Mouse (Mus musculus) CH12.LX (cell line): ENCODE data around the gene Akr1d1. TPM values are rescaled to one million over a fixed set of nuclear protein-coding genes. Genes with fewer than 3 reads are reported as not detected.

Experiments used
- DNase-seq: peaks from one replicate; pipeline ENCODE4 v3.0.0-alpha.2; 2013; ENCODE audit errors: extremely low read depth
- H3K27ac ChIP-seq: 2 replicates; pipeline ENCODE4 v1.5.1; 2012; ENCODE audit warnings: low read depth, mild to moderate bottlenecking, control low read depth, moderate library complexity; ENCODE audit not compliant: insufficient read depth
- H3K27me3 ChIP-seq: replicated peaks from 2 replicates; pipeline ENCODE3; 2012; ENCODE audit warnings: inconsistent platforms
- H3K36me3 ChIP-seq, 2 experiments: replicated peaks in 1 of 2; 2 replicates each; pipeline versions ENCODE3 to v1.6.1; 2012; ENCODE audit warnings: inconsistent platforms in 1 of 2, low read length in 1 of 2, mild to moderate bottlenecking in 1 of 2, mixed read lengths in 1 of 2, moderate library complexity in 1 of 2; ENCODE audit not compliant: control insufficient read depth in 1 of 2, insufficient read depth in 1 of 2
- H3K4me1 ChIP-seq, 2 experiments: 2 replicates each; pipeline ENCODE4 v1.6.1; 2012; ENCODE audit warnings: inconsistent platforms in 1 of 2, moderate library complexity in 1 of 2; ENCODE audit not compliant: insufficient read depth in 2 of 2, control insufficient read depth in 1 of 2
- H3K4me2 ChIP-seq: 2 replicates; pipeline ENCODE4 v1.6.1; 2012; ENCODE audit warnings: low read depth, mild to moderate bottlenecking, control low read depth; ENCODE audit not compliant: poor library complexity, insufficient read depth, severe bottlenecking
- H3K4me3 ChIP-seq, 3 experiments: fragments of 150-350 bp in 1 of 3; sonication (generic) in 1 of 3; replicated peaks in 1 of 3; 2 replicates each; pipeline versions ENCODE3 to v1.5.1; 2011 to 2012; ENCODE audit warnings: low read depth in 2 of 3, low read length in 2 of 3, mild to moderate bottlenecking in 2 of 3, moderate library complexity in 2 of 3, control low read depth in 1 of 3, improper control_type of control experiment in 1 of 3, inconsistent platforms in 1 of 3, mixed read lengths in 1 of 3; ENCODE audit not compliant: poor library complexity in 1 of 3
- H3K79me2 ChIP-seq: replicated peaks from 2 replicates; pipeline ENCODE4 v1.6.1; 2012; ENCODE audit warnings: mild to moderate bottlenecking, moderate library complexity; ENCODE audit not compliant: control insufficient read depth, poor library complexity, insufficient read depth, severe bottlenecking; ENCODE audit errors: extremely low read depth
- H3K9ac ChIP-seq: 2 replicates; pipeline ENCODE4 v1.6.1; 2012; ENCODE audit warnings: low read depth, mild to moderate bottlenecking, control low read depth, moderate library complexity; ENCODE audit not compliant: insufficient read depth
- H3K9me3 ChIP-seq: replicated peaks from 2 replicates; pipeline ENCODE3; 2012; ENCODE audit warnings: low read length, inconsistent platforms, mixed read lengths
- BHLHE40 ChIP-seq: IDR thresholded peaks from 2 replicates; pipeline ENCODE4 v1.6.1; 2011; ENCODE audit warnings: mild to moderate bottlenecking, low read depth, low read length, improper control_type of control experiment
- CHD1 ChIP-seq: IDR thresholded peaks from 2 replicates; pipeline ENCODE4 v1.6.1; 2012; ENCODE audit warnings: low read depth, low read length, improper control_type of control experiment, inconsistent platforms
- E2F4 ChIP-seq: IDR thresholded peaks from 2 replicates; pipeline ENCODE4 v1.6.1; 2011; ENCODE audit warnings: low read depth, low read length, improper control_type of control experiment; ENCODE audit not compliant: insufficient replicate concordance
- ELF1 ChIP-seq: IDR thresholded peaks from 2 replicates; pipeline ENCODE4 v1.6.1; 2014; ENCODE audit warnings: low read depth, mild to moderate bottlenecking, inconsistent platforms, low read length, improper control_type of control experiment
- ETS1 ChIP-seq: conservative IDR thresholded peaks from 2 replicates; pipeline ENCODE4 v1.6.1; 2012; ENCODE audit warnings: low read depth, mild to moderate bottlenecking, inconsistent platforms, low read length, improper control_type of control experiment, moderate library complexity
- GABPA ChIP-seq: IDR thresholded peaks from 2 replicates; pipeline ENCODE4 v1.6.1; 2012; ENCODE audit warnings: low read depth, low read length, improper control_type of control experiment, inconsistent platforms; ENCODE audit not compliant: insufficient replicate concordance
- HCFC1 ChIP-seq: IDR thresholded peaks from 2 replicates; pipeline ENCODE4 v1.6.1; 2012; ENCODE audit warnings: low read depth, mild to moderate bottlenecking, inconsistent platforms, low read length, improper control_type of control experiment
- JUN ChIP-seq: IDR thresholded peaks from 2 replicates; pipeline ENCODE4 v1.6.1; 2011; ENCODE audit warnings: low read depth, mild to moderate bottlenecking, low read length, improper control_type of control experiment, moderate library complexity; ENCODE audit not compliant: insufficient read depth
- KAT2A ChIP-seq: IDR thresholded peaks from 2 replicates; pipeline ENCODE4 v1.6.1; 2012; ENCODE audit warnings: low read length, improper control_type of control experiment, inconsistent platforms; ENCODE audit not compliant: insufficient replicate concordance
- MAFK ChIP-seq: IDR thresholded peaks from 2 replicates; pipeline ENCODE4 v1.6.1; 2011; ENCODE audit warnings: low read length, improper control_type of control experiment; ENCODE audit not compliant: insufficient replicate concordance
- MAX ChIP-seq: IDR thresholded peaks from 2 replicates; pipeline ENCODE4 v1.6.1; 2011; ENCODE audit warnings: low read length, improper control_type of control experiment
- MXI1 ChIP-seq: IDR thresholded peaks from 2 replicates; pipeline ENCODE4 v1.6.1; 2011; ENCODE audit warnings: mild to moderate bottlenecking, low read depth, low read length, improper control_type of control experiment
- NELFE ChIP-seq: IDR thresholded peaks from 2 replicates; pipeline ENCODE4 v1.6.1; 2011; ENCODE audit warnings: low read depth, low read length, improper control_type of control experiment
- PAX5 ChIP-seq: IDR thresholded peaks from 2 replicates; pipeline ENCODE4 v1.6.1; 2012; ENCODE audit warnings: low read length, inconsistent platforms, mixed read lengths
- POLR2A ChIP-seq: IDR thresholded peaks from 2 replicates; pipeline ENCODE4 v1.6.1; 2011; ENCODE audit warnings: low read depth, mild to moderate bottlenecking, improper control_type of control experiment, low read length
- POLR2AphosphoS2 ChIP-seq: IDR thresholded peaks from 2 replicates; pipeline ENCODE4 v1.6.1; 2011; ENCODE audit warnings: low read depth, low read length, improper control_type of control experiment
- RAD21 ChIP-seq: IDR thresholded peaks from 2 replicates; pipeline ENCODE4 v1.6.1; 2011; ENCODE audit warnings: low read depth, mild to moderate bottlenecking, low read length, improper control_type of control experiment, moderate library complexity
- SMC3 ChIP-seq: IDR thresholded peaks from 2 replicates; pipeline ENCODE4 v1.6.1; 2011; ENCODE audit warnings: low read depth, low read length, improper control_type of control experiment
- TCF12 ChIP-seq: IDR thresholded peaks from 2 replicates; pipeline ENCODE4 v1.6.1; 2014; ENCODE audit warnings: low read depth, mild to moderate bottlenecking, inconsistent platforms, low read length, improper control_type of control experiment
- UBTF ChIP-seq: IDR thresholded peaks from 2 replicates; pipeline ENCODE4 v1.6.1; 2012; ENCODE audit warnings: low read depth, mild to moderate bottlenecking, inconsistent platforms, low read length, improper control_type of control experiment, moderate library complexity
- USF1 ChIP-seq: IDR thresholded peaks from 2 replicates; pipeline ENCODE4 v1.6.1; 2014; ENCODE audit warnings: low read depth, mild to moderate bottlenecking, inconsistent platforms, low read length, improper control_type of control experiment
- USF2 ChIP-seq: conservative IDR thresholded peaks from 2 replicates; pipeline ENCODE4 v1.6.1; 2011; ENCODE audit warnings: low read depth, low read length, improper control_type of control experiment
- ZC3H11A ChIP-seq: IDR thresholded peaks from 2 replicates; pipeline ENCODE4 v1.6.1; 2012; ENCODE audit warnings: low read depth, mild to moderate bottlenecking, inconsistent platforms, low read length, improper control_type of control experiment
- ZKSCAN1 ChIP-seq: IDR thresholded peaks from 2 replicates; pipeline ENCODE4 v1.6.1; 2012; ENCODE audit warnings: low read depth, inconsistent platforms, low read length, improper control_type of control experiment, borderline replicate concordance
- ZMIZ1 ChIP-seq: IDR thresholded peaks from 2 replicates; pipeline ENCODE4 v1.6.1; 2012; ENCODE audit warnings: low read depth, mild to moderate bottlenecking, inconsistent platforms, low read length, improper control_type of control experiment
- dilution Hi-C: fragments of 300-500 bp; cut with MboI; formaldehyde crosslinking; loops from 2 replicates; pipeline ENCODE4 v1.14.3; 2020; ENCODE audit warnings: low sequenced_read_pairs; ENCODE audit not compliant: extremely low pct_unique_long_range_greater_than_20kb, extremely low pct_ligation_motif_present
- in situ Hi-C: fragments of 300-500 bp; cut with MboI; formaldehyde crosslinking; loops from 3 replicates; pipeline ENCODE4 v1.14.3; 2019; ENCODE audit warnings: low sequenced_read_pairs, low pct_ligation_motif_present, low pct_unique_long_range_greater_than_20kb, mixed read lengths
- polyA plus RNA-seq: library from polyadenylated mRNA; unstranded; fragments of >175 nt; gene quantifications from 2 replicates; pipeline ENCODE4 v1.2.1, GENCODE M21; 2012; ENCODE audit warnings: low read depth; ENCODE audit not compliant: insufficient read length
- total RNA-seq, 2 experiments: library from RNA; depleted of rRNA; stranded (reverse); fragments of 300-350 nt in 1 of 2; fragments of >200 nt in 1 of 2; gene quantifications; 2 replicates each; pipeline ENCODE4 v1.2.3; 2012 to 2014

The Akr1d1 gene
- total and polyA plus RNA-seq, 3 experiments, result not detected

GRCm38 (mm10) chr6:37486502-37486901 is 43.5 kb upstream of the Akr1d1 start:
- no peaks in the 10 kb centered on the region for H3K36me3 ChIP-seq
- no peaks in the 10 kb centered on the region for H3K9me3 ChIP-seq
- no peaks in the 10 kb centered on the region for H3K4me1 ChIP-seq
- in situ Hi-C loops, result no loop called here
- no peaks in the 10 kb centered on the region for H3K27me3 ChIP-seq
- no peak overlapping the region for H3K27ac ChIP-seq
- no peak overlapping the region for H3K9ac ChIP-seq
- H3K4me3 ChIP-seq, result no peak overlapping the region
- TF ChIP-seq POLR2AphosphoS2 (no peak), ETS1 (no peak), BHLHE40 (no peak), MAX (no peak), ZC3H11A (no peak), SMC3 (no peak), TCF12 (no peak), JUN (no peak), GABPA (no peak), POLR2A (no peak), ZKSCAN1 (no peak), USF1 (no peak), KAT2A (no peak), E2F4 (no peak), ZMIZ1 (no peak), RAD21 (no peak), MXI1 (no peak), PAX5 (no peak), USF2 (no peak), ELF1 (no peak)
- TF ChIP-seq, all 38 proteins: peak for 0
- H3K79me2 ChIP-seq, result no peaks in the 10 kb centered on the region
- no peak for DNase-seq
- no peak overlapping the region for H3K4me2 ChIP-seq
- dilution Hi-C loops, result no loop called here

GRCm38 (mm10) chr6:37492241-37492640 is 37.7 kb upstream of the Akr1d1 start:
- in situ Hi-C loops (no loop called here), dilution Hi-C loops (no loop called here)
- H3K4me1 ChIP-seq, result peaks cover 0 to 10% of the 10 kb centered on the region in 2 experiments; a peak in 2 of 4 replicates
- H3K9me3 ChIP-seq, result no peaks in the 10 kb centered on the region
- H3K4me2 ChIP-seq, result no peak overlapping the region
- no peak overlapping the region for H3K4me3 ChIP-seq
- no peak overlapping the region for H3K9ac ChIP-seq
- no peak overlapping the region for H3K27ac ChIP-seq
- no peak for DNase-seq
- no peak for TF ChIP-seq TCF12
- TF ChIP-seq UBTF, result no peak
- no peak for TF ChIP-seq MAFK
- TF ChIP-seq NELFE, result no peak
- no peak for TF ChIP-seq SMC3
- TF ChIP-seq ETS1, result no peak
- TF ChIP-seq CHD1, result no peak
- TF ChIP-seq HCFC1, result no peak
- H3K79me2 ChIP-seq, result no peaks in the 10 kb centered on the region
- no peaks in the 10 kb centered on the region for H3K36me3 ChIP-seq
- no peaks in the 10 kb centered on the region for H3K27me3 ChIP-seq
